Mouse (Mus musculus) MEL (cell line): ENCODE results near the gene Dennd4a. TPM values are rescaled to one million over a fixed set of nuclear protein-coding genes. Genes with fewer than 3 reads are reported as not detected.
A peak's percentile ranks its signal among the peaks of the same experiment; 100 is the strongest.

Experiments
- DNase-seq: peaks from one replicate; pipeline ENCODE4 v3.0.0; 2011; ENCODE audit warnings: low read depth, low spot score
- H3K27ac ChIP-seq: 2 replicates; pipeline ENCODE4 v1.5.1; 2012; ENCODE audit warnings: low read depth, mild to moderate bottlenecking, control low read depth, low read length, moderate library complexity; ENCODE audit not compliant: control insufficient read depth
- H3K27me3 ChIP-seq, 2 experiments: fragments of 150-350 bp in 1 of 2; sonication (generic) in 1 of 2; 2 replicates each; pipeline ENCODE4 v1.6.1; 2012; ENCODE audit warnings: low read length in 2 of 2, mild to moderate bottlenecking in 2 of 2, improper control_type of control experiment in 1 of 2, moderate library complexity in 1 of 2; ENCODE audit not compliant: insufficient read depth in 2 of 2, control insufficient read depth in 1 of 2
- H3K36me3 ChIP-seq, 2 experiments: 2 replicates each; pipeline ENCODE4 v1.6.1; 2012 to 2014; ENCODE audit warnings: low read length in 2 of 2, improper control_type of control experiment in 1 of 2, inconsistent platforms in 1 of 2, mild to moderate bottlenecking in 1 of 2; ENCODE audit not compliant: insufficient read depth in 2 of 2, control insufficient read depth in 1 of 2
- H3K4me1 ChIP-seq, 2 experiments: fragments of 150-350 bp in 1 of 2; sonication (generic) in 1 of 2; 2 replicates each; pipeline ENCODE4 v1.6.1; 2012; ENCODE audit warnings: low read length in 2 of 2, improper control_type of control experiment in 1 of 2, mild to moderate bottlenecking in 1 of 2; ENCODE audit not compliant: insufficient read depth in 2 of 2, control insufficient read depth in 1 of 2
- H3K4me3 ChIP-seq, 2 experiments: fragments of 150-350 bp in 1 of 2; sonication (generic) in 1 of 2; 2 replicates each; pipeline ENCODE4 v1.5.1; 2012; ENCODE audit warnings: low read depth in 2 of 2, low read length in 2 of 2, mild to moderate bottlenecking in 2 of 2, moderate library complexity in 2 of 2, control low read depth in 1 of 2, improper control_type of control experiment in 1 of 2; ENCODE audit not compliant: control insufficient read depth in 1 of 2, insufficient read depth in 1 of 2
- H3K79me2 ChIP-seq: 2 replicates; pipeline ENCODE4 v1.6.1; 2012; ENCODE audit warnings: mild to moderate bottlenecking, low read length, moderate library complexity; ENCODE audit not compliant: control insufficient read depth, poor library complexity, insufficient read depth
- H3K9ac ChIP-seq: 2 replicates; pipeline ENCODE4 v1.6.1; 2012; ENCODE audit warnings: low read depth, mild to moderate bottlenecking, control low read depth, low read length, moderate library complexity; ENCODE audit not compliant: control insufficient read depth, poor library complexity, severe bottlenecking
- H3K9me3 ChIP-seq: fragments of 150-350 bp; sonication (generic); replicated peaks from 2 replicates; pipeline ENCODE4 v1.6.1; 2012; ENCODE audit warnings: mild to moderate bottlenecking, low read length, improper control_type of control experiment, moderate library complexity; ENCODE audit not compliant: insufficient read depth
- CHD1 ChIP-seq: IDR thresholded peaks from 2 replicates; pipeline ENCODE4 v1.6.1; 2012; ENCODE audit warnings: low read depth, mild to moderate bottlenecking, inconsistent platforms, low read length, improper control_type of control experiment
- CHD2 ChIP-seq: IDR thresholded peaks from 2 replicates; pipeline ENCODE4 v1.6.1; 2011; ENCODE audit warnings: low read length, improper control_type of control experiment
- CTCF ChIP-seq, 3 experiments: IDR thresholded peaks in 2 of 3; conservative IDR thresholded peaks in 1 of 3; 2 replicates each; pipeline ENCODE4 v1.5.1; 2011 to 2012; ENCODE audit warnings: low read length in 3 of 3, low read depth in 2 of 3, mild to moderate bottlenecking in 2 of 3, improper control_type of control experiment in 1 of 3, inconsistent platforms in 1 of 3, mixed read lengths in 1 of 3, moderate library complexity in 1 of 3; ENCODE audit not compliant: control insufficient read depth in 1 of 3, insufficient read depth in 1 of 3, poor library complexity in 1 of 3, severe bottlenecking in 1 of 3
- ELF1 ChIP-seq: IDR thresholded peaks from 2 replicates; pipeline ENCODE4 v1.6.1; 2014; ENCODE audit warnings: low read depth, mild to moderate bottlenecking, inconsistent platforms, low read length, improper control_type of control experiment, moderate library complexity
- EP300 ChIP-seq, 2 experiments: IDR thresholded peaks; 2 replicates each; pipeline ENCODE4 v1.6.1; 2011; ENCODE audit warnings: improper control_type of control experiment in 2 of 2, low read length in 2 of 2, low read depth in 1 of 2, mild to moderate bottlenecking in 1 of 2
- ETS1 ChIP-seq: IDR thresholded peaks from 2 replicates; pipeline ENCODE4 v1.6.1; 2012; ENCODE audit warnings: low read depth, mild to moderate bottlenecking, inconsistent platforms, low read length, improper control_type of control experiment, moderate library complexity
- GABPA ChIP-seq: IDR thresholded peaks from 2 replicates; pipeline ENCODE4 v1.6.1; 2012; ENCODE audit warnings: low read depth, mild to moderate bottlenecking, inconsistent platforms, low read length, improper control_type of control experiment, moderate library complexity
- GATA1 ChIP-seq: IDR thresholded peaks from 2 replicates; pipeline ENCODE4 v1.6.1; 2011; ENCODE audit warnings: low read depth, low read length, improper control_type of control experiment
- HCFC1 ChIP-seq: IDR thresholded peaks from 2 replicates; pipeline ENCODE4 v1.6.1; 2012; ENCODE audit warnings: low read depth, mild to moderate bottlenecking, inconsistent platforms, low read length, improper control_type of control experiment, moderate library complexity
- JUND ChIP-seq: IDR thresholded peaks from 2 replicates; pipeline ENCODE4 v1.6.1; 2011; ENCODE audit warnings: low read depth, mild to moderate bottlenecking, improper control_type of control experiment, low read length
- KAT2A ChIP-seq: conservative IDR thresholded peaks from 2 replicates; pipeline ENCODE4 v1.6.1; 2012; ENCODE audit warnings: low read depth, low read length, improper control_type of control experiment, inconsistent platforms
- MAFK ChIP-seq: IDR thresholded peaks from 2 replicates; pipeline ENCODE4 v1.6.1; 2011; ENCODE audit warnings: low read depth, mild to moderate bottlenecking, low read length, improper control_type of control experiment, borderline replicate concordance
- MAX ChIP-seq: IDR thresholded peaks from 2 replicates; pipeline ENCODE4 v1.6.1; 2011; ENCODE audit warnings: low read length, improper control_type of control experiment
- MAZ ChIP-seq: IDR thresholded peaks from 2 replicates; pipeline ENCODE4 v1.6.1; 2012; ENCODE audit warnings: low read depth, mild to moderate bottlenecking, inconsistent platforms, low read length, improper control_type of control experiment
- MEF2A ChIP-seq: IDR thresholded peaks from 2 replicates; pipeline ENCODE4 v1.6.1; 2014; ENCODE audit warnings: low read depth, mild to moderate bottlenecking, inconsistent platforms, low read length, improper control_type of control experiment; ENCODE audit not compliant: poor library complexity, insufficient replicate concordance, severe bottlenecking; ENCODE audit errors: extremely low read depth
- MXI1 ChIP-seq: IDR thresholded peaks from 2 replicates; pipeline ENCODE4 v1.6.1; 2011; ENCODE audit warnings: mild to moderate bottlenecking, low read depth, low read length, improper control_type of control experiment
- MYC ChIP-seq: IDR thresholded peaks from 2 replicates; pipeline ENCODE4 v1.6.1; 2011; ENCODE audit warnings: low read depth, mild to moderate bottlenecking, low read length, improper control_type of control experiment, moderate library complexity
- NELFE ChIP-seq: IDR thresholded peaks from 2 replicates; pipeline ENCODE4 v1.6.1; 2011; ENCODE audit warnings: low read depth, low read length, improper control_type of control experiment
- NRF1 ChIP-seq: IDR thresholded peaks from 2 replicates; pipeline ENCODE4 v1.6.1; 2014; ENCODE audit warnings: low read depth, mild to moderate bottlenecking, inconsistent platforms, low read length, improper control_type of control experiment, moderate library complexity; ENCODE audit not compliant: poor library complexity, insufficient read depth, severe bottlenecking
- POLR2A ChIP-seq, 2 experiments: IDR thresholded peaks; 2 replicates each; pipeline ENCODE4 v1.6.1; 2011 to 2012; ENCODE audit warnings: low read length in 2 of 2, mild to moderate bottlenecking in 2 of 2, control low read depth in 1 of 2, improper control_type of control experiment in 1 of 2, low read depth in 1 of 2, moderate library complexity in 1 of 2; ENCODE audit not compliant: control insufficient read depth in 1 of 2, insufficient read depth in 1 of 2, poor library complexity in 1 of 2
- POLR2AphosphoS5 ChIP-seq: IDR thresholded peaks from 2 replicates; pipeline ENCODE4 v1.6.1; 2012; ENCODE audit warnings: low read depth, borderline replicate concordance, mild to moderate bottlenecking, inconsistent platforms, low read length, moderate library complexity, mixed read lengths
- RAD21 ChIP-seq: IDR thresholded peaks from 2 replicates; pipeline ENCODE4 v1.6.1; 2011; ENCODE audit warnings: mild to moderate bottlenecking, low read depth, low read length, improper control_type of control experiment
- RCOR1 ChIP-seq: IDR thresholded peaks from 2 replicates; pipeline ENCODE4 v1.6.1; 2012; ENCODE audit warnings: low read depth, mild to moderate bottlenecking, inconsistent platforms, low read length, improper control_type of control experiment
- SIN3A ChIP-seq: IDR thresholded peaks from 2 replicates; pipeline ENCODE4 v1.6.1; 2012; ENCODE audit warnings: low read length, improper control_type of control experiment, inconsistent platforms
- SMC3 ChIP-seq: IDR thresholded peaks from 2 replicates; pipeline ENCODE4 v1.6.1; 2011; ENCODE audit warnings: low read depth, low read length, improper control_type of control experiment
- TAL1 ChIP-seq: IDR thresholded peaks from 2 replicates; pipeline ENCODE4 v1.6.1; 2012; ENCODE audit warnings: mild to moderate bottlenecking, inconsistent platforms, low read length, moderate library complexity, mixed read lengths
- TBP ChIP-seq: IDR thresholded peaks from 2 replicates; pipeline ENCODE4 v1.8.0; 2011; ENCODE audit warnings: low read depth, low read length, improper control_type of control experiment
- TCF12 ChIP-seq: IDR thresholded peaks from 2 replicates; pipeline ENCODE4 v1.6.1; 2014; ENCODE audit warnings: low read depth, mild to moderate bottlenecking, inconsistent platforms, low read length, improper control_type of control experiment, moderate library complexity
- UBTF ChIP-seq: IDR thresholded peaks from 2 replicates; pipeline ENCODE4 v1.6.1; 2012; ENCODE audit warnings: low read depth, mild to moderate bottlenecking, inconsistent platforms, low read length, improper control_type of control experiment, moderate library complexity, borderline replicate concordance; ENCODE audit not compliant: insufficient read depth
- USF1 ChIP-seq: IDR thresholded peaks from 2 replicates; pipeline ENCODE4 v1.6.1; 2014; ENCODE audit warnings: low read depth, mild to moderate bottlenecking, inconsistent platforms, low read length, improper control_type of control experiment, moderate library complexity
- USF2 ChIP-seq, 2 experiments: IDR thresholded peaks; 2 replicates each; pipeline ENCODE4 v1.6.1; 2011 to 2012; ENCODE audit warnings: improper control_type of control experiment in 2 of 2, low read length in 2 of 2, borderline replicate concordance in 1 of 2, inconsistent platforms in 1 of 2, low read depth in 1 of 2, mild to moderate bottlenecking in 1 of 2; ENCODE audit not compliant: insufficient read depth in 1 of 2
- ZC3H11A ChIP-seq: IDR thresholded peaks from 2 replicates; pipeline ENCODE4 v1.6.1; 2012; ENCODE audit warnings: low read depth, mild to moderate bottlenecking, inconsistent platforms, low read length, improper control_type of control experiment
- ZMIZ1 ChIP-seq: IDR thresholded peaks from 2 replicates; pipeline ENCODE4 v1.6.1; 2012; ENCODE audit warnings: low read depth, mild to moderate bottlenecking, inconsistent platforms, low read length, improper control_type of control experiment, moderate library complexity
- ZNF384 ChIP-seq: IDR thresholded peaks from 2 replicates; pipeline ENCODE4 v1.6.1; 2012; ENCODE audit warnings: low read depth, mild to moderate bottlenecking, inconsistent platforms, low read length, improper control_type of control experiment
- polyA plus RNA-seq, 2 experiments: library from polyadenylated mRNA; stranded (reverse) in 1 of 2; unstranded in 1 of 2; fragments of >175 nt in 1 of 2; fragments of >200 nt in 1 of 2; gene quantifications; 2 replicates each; pipeline versions ENCODE4 v1.2.1 to v1.2.4; 2012; ENCODE audit warnings: low replicate concordance in 2 of 2, low read depth in 1 of 2; ENCODE audit not compliant: insufficient read length in 2 of 2, insufficient read depth in 1 of 2, missing spikeins in 1 of 2
- total RNA-seq: library from RNA; depleted of rRNA; stranded (reverse); fragments of 300-350 nt; gene quantifications from 2 replicates; pipeline ENCODE4 v1.2.3, GENCODE M21; 2012

Dennd4a gene
- total and polyA plus RNA-seq, 3 experiments: 7.7 to 74.8 (median 24.9) TPM

GRCm38 (mm10) chr9:64960978-64961320 lies 149.8 kb downstream of the Dennd4a start:
- Histone ChIP-seq H3K79me2 (peaks cover 12% of the 10 kb centered on the region), H3K9ac (peak overlapping the region; percentile 90), H3K4me1 (peaks cover 0 to 13% of the 10 kb centered on the region in 2 experiments; a peak in 3 of 4 replicates)

More at GRCm38 (mm10) chr9:64960978-64961320, 149.8 kb downstream of the Dennd4a start:
- peak overlapping the region; percentile 78 to 85 for H3K4me3 ChIP-seq
- TF ChIP-seq SMC3 (no peak), GABPA (no peak), ETS1 (no peak), MEF2A (no peak), TCF12 (no peak), ZMIZ1 (peak; percentile 95; the same call in 1 of the 2 replicates), HCFC1 (no peak; the same call in 1 of the 2 replicates), UBTF (peak; percentile 92; the same call in 1 of the 2 replicates), CHD2 (no peak), JUND (no peak), MAX (no peak), GATA1 (no peak), CTCF (IDR thresholded peaks at IDR 0.05 in 2 of 3, conservative IDR thresholded peaks at IDR 0.05 in 1 of 3; ENCODE audit: control insufficient read depth in 1 of 3, insufficient read depth in 1 of 3, low read depth in 2 of 3, low read length in 3 of 3, poor library complexity in 1 of 3, severe bottlenecking in 1 of 3) (no peak), CHD1 (no peak), RCOR1 (no peak), RAD21 (no peak), ZNF384 (no peak), POLR2AphosphoS5 (no peak), NRF1 (no peak), ELF1 (no peak), MAFK (no peak), EP300 (IDR thresholded peaks at IDR 0.05; ENCODE audit: low read depth in 1 of 2, low read length in 2 of 2) (no peak), USF1 (no peak), MYC (no peak), ZC3H11A (no peak), MAZ (no peak; the same call in 1 of the 2 replicates), USF2 (IDR thresholded peaks at IDR 0.05; ENCODE audit: borderline replicate concordance in 1 of 2, insufficient read depth in 1 of 2, low read depth in 1 of 2, low read length in 2 of 2) (no peak), KAT2A (no peak), TBP (no peak; the same call in 1 of the 2 replicates), MXI1 (0 out of 2 replicates have a peak, but pooled peaks have one; percentile 9), TAL1 (no peak), SIN3A (no peak), POLR2A (IDR thresholded peaks at IDR 0.05; ENCODE audit: control insufficient read depth in 1 of 2, insufficient read depth in 1 of 2, low read depth in 1 of 2, low read length in 2 of 2, poor library complexity in 1 of 2) (peak; percentile 2 to 95; a peak in 2 of 4 replicates), NELFE (no peak)
- no peaks in the 10 kb centered on the region for H3K27me3 ChIP-seq
- H3K36me3 ChIP-seq: peaks cover 11 to 14% of the 10 kb centered on the region in 2 experiments; a peak in 3 of 4 replicates
- peak overlapping the region; percentile 77 for H3K27ac ChIP-seq
- no peak for DNase-seq
- H3K9me3 ChIP-seq: no peaks in the 10 kb centered on the region
